Mouse (Mus musculus) midbrain, embryonic 13.5 days (tissue): ENCODE data around the gene Dolpp1. TPM values are rescaled to one million over a fixed set of nuclear protein-coding genes. Genes with fewer than 3 reads are reported as not detected.

Experiments
- ATAC-seq: fragments of 200-750 bp; cut with Nextera tagmentation; 2 replicates; pipeline ENCODE4 v1.8.0; 2017; ENCODE audit warnings: mild to moderate bottlenecking, moderate TSS enrichment, moderate library complexity
- H3K27ac ChIP-seq: fragments of 300-500 bp; sonication (generic); 2 replicates; pipeline ENCODE4 v1.5.1; 2015; ENCODE audit warnings: inconsistent platforms, mild to moderate bottlenecking, moderate library complexity
- H3K27me3 ChIP-seq: fragments of 300-500 bp; sonication (generic); 2 replicates; pipeline ENCODE4 v1.6.1; 2015; ENCODE audit warnings: mild to moderate bottlenecking, inconsistent platforms
- H3K36me3 ChIP-seq: fragments of 300-500 bp; sonication (generic); 2 replicates; pipeline ENCODE4 v1.6.1; 2015; ENCODE audit warnings: mild to moderate bottlenecking, inconsistent platforms
- H3K4me1 ChIP-seq: fragments of 300-500 bp; sonication (generic); replicated peaks from 2 replicates; pipeline ENCODE4 v1.6.1; 2015; ENCODE audit warnings: inconsistent platforms
- H3K4me2 ChIP-seq: fragments of 300-500 bp; sonication (generic); replicated peaks from 2 replicates; pipeline ENCODE4 v1.6.1; 2015; ENCODE audit warnings: moderate library complexity, mild to moderate bottlenecking, inconsistent platforms
- H3K4me3 ChIP-seq: fragments of 300-500 bp; sonication (generic); replicated peaks from 2 replicates; pipeline ENCODE4 v1.5.1; 2015; ENCODE audit warnings: mild to moderate bottlenecking, inconsistent platforms
- H3K9ac ChIP-seq: fragments of 300-500 bp; sonication (generic); replicated peaks from 2 replicates; pipeline ENCODE4 v1.6.1; 2015; ENCODE audit warnings: mild to moderate bottlenecking, inconsistent platforms
- H3K9me3 ChIP-seq: fragments of 300-500 bp; sonication (generic); 2 replicates; pipeline ENCODE4 v1.6.1; 2016; ENCODE audit warnings: mild to moderate bottlenecking, inconsistent platforms
- WGBS: fragments of 180-500 bp; shearing (Covaris S2); methylation state at CpG from one replicate; pipeline ENCODE4 v1.1.7; 2015; 5-methylcytosine and 5-hydroxymethylcytosine counted together
- microRNA-seq: library from miRNA; unstranded; fragments of <30 nt; microRNA quantifications from one replicate; pipeline ENCODE4, GENCODE M21; 2016
- polyA plus RNA-seq: library from polyadenylated mRNA; unstranded; fragments of >200 nt; fragmentation: Nextera tagmentation; extraction: Ambion mirVana; gene quantifications from 2 replicates; pipeline ENCODE4 v1.2.1, GENCODE M21; 2015

Gene Dolpp1
- polyA plus RNA-seq, 1 experiment from 2014 or later, result 54.7 TPM

- peaks cover 28% of the 10 kb centered on the region for H3K4me1 ChIP-seq
- no peak overlapping the region for H3K4me2 ChIP-seq
- H3K27me3 ChIP-seq, result no peaks in the 10 kb centered on the region
- 90% methylated on average over 10 of the region's 10 CpGs for WGBS
- no peak for ATAC-seq
- H3K36me3 ChIP-seq, result peaks cover 74% of the 10 kb centered on the region
- H3K4me3 ChIP-seq, result no peak overlapping the region
- H3K9me3 ChIP-seq, result no peaks in the 10 kb centered on the region
- no peak overlapping the region for H3K9ac ChIP-seq
- H3K27ac ChIP-seq, result peak overlapping the region; percentile 9; the same call in 1 of the 2 replicates
Measured at GRCm38 (mm10) chr2:30446891-30447826, 55.1 kb downstream of the Dolpp1 start.

- H3K4me2 ChIP-seq, result no peak overlapping the region
- ATAC-seq, result no peak
- no peaks in the 10 kb centered on the region for H3K27me3 ChIP-seq
- H3K4me1 ChIP-seq, result peaks cover 16% of the 10 kb centered on the region
- WGBS, result 94% methylated on average over 7 of the region's 7 CpGs
- H3K9ac ChIP-seq, result no peak overlapping the region
- H3K27ac ChIP-seq, result no peak overlapping the region
- no peak overlapping the region for H3K4me3 ChIP-seq
- peaks cover 69% of the 10 kb centered on the region for H3K36me3 ChIP-seq
- no peaks in the 10 kb centered on the region for H3K9me3 ChIP-seq
Measured at GRCm38 (mm10) chr2:30448371-30448770, 56.3 kb downstream of the Dolpp1 start.

Small RNAs within 50 kb of the gene (microRNA-seq; reads per million reads assigned to microRNA genes)
- gene Gm47292, result not detected

Other genes starting within 250 kb of the Dolpp1 start
- gene Endog, start 220.8 kb upstream of the Dolpp1 start, polyA plus RNA-seq, result 12.1 and 13.8 TPM in 2 replicates
- gene Spout1, start 213.8 kb upstream of the Dolpp1 start, polyA plus RNA-seq, result 59.9 and 60.0 TPM in 2 replicates
- gene Kyat1, start 186.4 kb upstream of the Dolpp1 start, polyA plus RNA-seq, result 15.9 and 16.8 TPM in 2 replicates
- gene Lrrc8a, start 154.5 kb upstream of the Dolpp1 start, polyA plus RNA-seq, result 61.6 and 62.2 TPM in 2 replicates
- gene Gm28035, start 151.7 kb upstream of the Dolpp1 start, polyA plus RNA-seq, result 0.39 and 0.40 TPM in 2 replicates
- gene Phyhd1, start 126.1 kb upstream of the Dolpp1 start, polyA plus RNA-seq, result 5.7 and 7.7 TPM in 2 replicates
- not detected in 2 replicates for gene Gm28038, start 111.2 kb upstream of the Dolpp1 start, polyA plus RNA-seq
- gene Dolk, start 105.9 kb upstream of the Dolpp1 start, polyA plus RNA-seq, result 30.6 and 32.3 TPM in 2 replicates
- gene Nup188, start 105.9 kb upstream of the Dolpp1 start, polyA plus RNA-seq, result 23.6 and 27.9 TPM in 2 replicates
- gene Sh3glb2, start 32.9 kb upstream of the Dolpp1 start, polyA plus RNA-seq, result 147 and 158 TPM in 2 replicates
- gene Miga2, start 28.0 kb upstream of the Dolpp1 start, polyA plus RNA-seq, result 29.4 and 30.2 TPM in 2 replicates
- gene Crat, start 23.6 kb downstream of the Dolpp1 start, polyA plus RNA-seq, result 18.5 and 21.9 TPM in 2 replicates
- gene Ptpa, start 23.8 kb downstream of the Dolpp1 start, polyA plus RNA-seq, result 128 and 134 TPM in 2 replicates
- gene Ier5l, start 82.0 kb downstream of the Dolpp1 start, polyA plus RNA-seq, result 1.8 and 2.0 TPM in 2 replicates
- 0.27 and 0.43 TPM in 2 replicates for gene Cstad, start 202.8 kb downstream of the Dolpp1 start, polyA plus RNA-seq